Mouse (Mus musculus) hematopoietic stem cell, adult 5-6 weeks (primary cell): ENCODE data around the gene Hist1h4a. TPM values are rescaled to one million over a fixed set of nuclear protein-coding genes. Genes with fewer than 3 reads are reported as not detected.
"Not testable (repeated sequence)": the region's sequence is repeated elsewhere in the genome, so short reads cannot be mapped to it uniquely, and the experiment has no call there.

Experiments used
- ATAC-seq, 2 experiments: fragments of 125-278 bp in 1 of 2; replicated peaks in 1 of 2; 2 replicates each; pipeline ENCODE4 v1.8.0; 2016 to 2017; ENCODE audit warnings: inconsistent platforms in 2 of 2, mild to moderate bottlenecking in 2 of 2, moderate number of reproducible peaks in 2 of 2, low read depth in 1 of 2, moderate TSS enrichment in 1 of 2; ENCODE audit not compliant: low FRiP score in 2 of 2, poor library complexity in 2 of 2, severe bottlenecking in 2 of 2, insufficient read depth in 1 of 2, low TSS enrichment in 1 of 2
- total RNA-seq: library from RNA; stranded (forward); fragments of 172-1452, 232-1000 nt; gene quantifications from 2 replicates; pipeline ENCODE4 v1.2.3, GENCODE M21; 2017

Hist1h4a gene
- total RNA-seq, 1 experiment from 2014 or later = 237 TPM

- ATAC-seq = no peak
Observed at GRCm38 (mm10) chr13:23730479-23730878, 30.6 kb downstream of the Hist1h4a start.

- no peak for ATAC-seq
Observed at GRCm38 (mm10) chr13:23729706-23730105, 31.3 kb downstream of the Hist1h4a start.

DNA sequence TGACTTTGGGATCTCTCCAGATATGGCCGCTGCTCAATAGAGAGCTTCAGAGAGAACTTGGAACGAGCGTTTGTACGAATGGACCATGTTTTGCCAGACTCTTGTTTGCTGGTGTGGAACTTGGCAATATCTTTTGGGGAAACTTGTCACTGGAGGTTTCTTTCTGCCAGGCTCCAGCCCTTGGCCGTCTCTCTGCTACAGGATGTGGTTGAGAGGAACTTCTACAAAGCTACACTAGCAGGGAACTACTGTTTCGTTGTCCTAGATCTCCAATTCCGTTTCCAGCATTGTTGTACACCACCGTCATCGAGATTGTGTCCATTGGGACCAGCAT is 31.9 kb downstream of the Hist1h4a start:
- peak; percentile 42 to 70; a peak in 3 of 4 replicates for ATAC-seq

DNA sequence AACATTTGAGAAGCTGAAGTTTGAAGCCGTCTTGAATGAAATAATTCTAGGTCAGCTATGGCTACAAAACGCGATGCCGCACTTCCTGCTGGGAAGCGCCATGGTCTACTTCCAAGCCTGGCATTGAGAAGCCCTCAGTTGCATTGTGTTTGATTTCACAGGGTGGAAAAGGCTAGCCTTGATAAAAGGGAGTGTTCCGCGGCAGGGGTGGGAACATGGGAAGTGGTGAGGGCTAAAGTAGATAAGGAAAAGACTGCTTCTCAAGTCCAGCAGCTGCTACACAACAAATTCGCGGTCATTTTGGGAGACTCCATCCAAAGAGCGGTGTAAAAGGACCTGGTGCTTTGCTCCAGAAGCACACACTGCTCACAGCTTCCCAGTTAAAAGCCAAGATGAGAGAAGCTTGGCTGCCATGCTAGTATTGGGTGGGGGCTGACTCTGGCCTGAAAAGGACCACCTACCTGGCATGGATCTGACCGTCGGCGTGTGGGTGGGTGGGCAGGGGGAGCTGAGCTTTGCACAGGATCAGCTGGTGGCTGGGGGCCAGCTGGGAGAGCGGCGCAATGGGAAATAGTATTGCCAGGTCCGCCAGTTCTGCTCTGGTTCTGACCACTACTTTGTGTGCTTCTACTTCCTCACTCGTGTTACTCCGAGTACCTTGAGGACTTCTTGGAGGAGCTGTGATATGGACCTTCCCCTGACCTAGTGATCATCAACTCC is 32.4 kb downstream of the Hist1h4a start:
- ATAC-seq = 0 out of 4 replicates have a peak, but pooled peaks of 1 of the 2 experiments have one; percentile 16

DNA sequence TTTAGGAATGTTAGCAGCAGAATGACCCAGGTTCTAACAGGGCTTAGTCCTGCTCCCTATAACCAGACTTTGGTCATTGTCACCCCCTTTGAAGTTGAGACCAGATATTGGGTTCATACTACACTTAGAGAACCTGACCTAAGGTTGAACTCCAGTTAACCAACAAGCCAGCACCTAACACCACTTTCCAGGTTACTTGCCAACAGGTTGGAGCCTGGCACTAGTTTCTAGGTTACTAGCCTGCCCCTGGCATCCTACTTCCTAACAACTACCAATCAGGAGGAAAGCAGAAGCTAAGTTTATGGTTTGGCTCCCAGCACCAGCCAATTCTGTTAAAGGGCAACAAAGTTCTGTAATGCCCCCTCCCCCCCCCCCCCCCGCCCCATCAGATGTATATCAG is 35.8 kb downstream of the Hist1h4a start:
- no peak for ATAC-seq

DNA sequence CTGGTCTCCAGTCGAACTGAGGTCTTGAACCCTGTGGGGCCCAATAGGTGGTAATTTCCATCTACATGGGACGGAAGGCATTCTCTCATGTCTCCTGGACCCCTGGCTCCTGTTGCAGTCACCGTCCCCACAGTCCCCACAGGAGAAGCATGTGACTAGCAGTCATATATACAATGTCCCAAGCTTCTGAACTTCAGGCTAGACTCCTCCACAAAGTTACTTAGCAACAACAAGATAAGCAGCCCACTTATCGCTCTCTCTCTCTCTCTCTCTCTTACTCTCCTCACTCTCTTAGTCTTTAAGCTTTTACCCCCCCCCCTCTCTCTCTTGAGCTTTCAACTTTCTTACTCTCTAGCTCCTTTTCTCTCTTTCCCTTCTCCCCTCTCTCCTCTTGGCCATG is 36.8 kb downstream of the Hist1h4a start:
- ATAC-seq = no peak

DNA sequence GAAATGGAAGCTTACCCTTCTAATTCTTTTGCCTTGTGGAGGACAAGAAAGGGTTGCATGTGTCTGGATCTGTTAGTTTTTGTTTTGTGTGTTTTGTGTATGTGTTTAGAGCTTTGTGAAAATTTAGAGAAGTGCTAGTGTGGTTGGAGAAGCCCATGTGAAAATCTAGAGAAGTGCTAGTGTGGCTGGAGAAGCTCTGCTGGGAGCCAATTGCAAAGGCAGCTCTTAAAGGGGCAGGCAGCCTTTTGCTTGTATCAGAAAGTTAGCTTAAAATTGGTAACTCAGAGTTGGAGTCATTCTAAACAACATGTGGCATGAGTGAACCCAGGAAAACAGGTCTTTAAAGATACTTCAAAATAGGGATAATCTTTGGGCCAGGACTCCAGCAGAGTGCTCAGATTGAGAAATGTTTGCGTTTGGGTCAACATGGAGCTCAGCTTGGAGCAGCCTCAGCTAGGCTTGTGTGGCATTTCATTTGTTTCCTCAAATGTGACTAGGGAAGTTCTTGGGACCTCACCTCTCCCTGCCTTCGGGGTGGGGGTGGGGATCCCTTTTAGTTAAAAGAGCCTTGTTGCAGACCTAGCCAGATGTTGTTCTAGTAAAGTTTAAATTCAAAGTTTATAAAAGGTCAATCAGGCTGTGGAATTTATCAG is 43.3 kb downstream of the Hist1h4a start:
- not testable (repeated sequence) for ATAC-seq

DNA sequence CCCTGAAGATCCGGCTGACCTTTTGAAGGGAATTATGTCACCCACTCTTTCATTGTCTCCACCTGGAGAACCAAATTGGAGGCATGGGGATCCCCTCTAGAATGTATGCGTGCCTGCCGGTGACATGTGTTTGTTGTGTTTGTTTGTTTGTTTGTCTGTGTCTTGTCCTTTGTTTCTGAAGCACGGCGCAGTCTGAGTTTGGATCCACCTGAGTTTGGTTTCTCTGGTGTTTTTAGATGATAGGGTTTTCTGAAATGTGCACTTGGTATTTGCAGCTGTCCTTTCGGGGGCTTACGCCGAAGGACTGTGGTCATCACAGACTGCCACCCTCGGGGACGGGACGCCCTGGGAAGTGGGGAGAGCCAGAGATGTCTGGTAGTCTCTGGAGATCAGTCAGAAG is 43.9 kb downstream of the Hist1h4a start:
- ATAC-seq = no peak

DNA sequence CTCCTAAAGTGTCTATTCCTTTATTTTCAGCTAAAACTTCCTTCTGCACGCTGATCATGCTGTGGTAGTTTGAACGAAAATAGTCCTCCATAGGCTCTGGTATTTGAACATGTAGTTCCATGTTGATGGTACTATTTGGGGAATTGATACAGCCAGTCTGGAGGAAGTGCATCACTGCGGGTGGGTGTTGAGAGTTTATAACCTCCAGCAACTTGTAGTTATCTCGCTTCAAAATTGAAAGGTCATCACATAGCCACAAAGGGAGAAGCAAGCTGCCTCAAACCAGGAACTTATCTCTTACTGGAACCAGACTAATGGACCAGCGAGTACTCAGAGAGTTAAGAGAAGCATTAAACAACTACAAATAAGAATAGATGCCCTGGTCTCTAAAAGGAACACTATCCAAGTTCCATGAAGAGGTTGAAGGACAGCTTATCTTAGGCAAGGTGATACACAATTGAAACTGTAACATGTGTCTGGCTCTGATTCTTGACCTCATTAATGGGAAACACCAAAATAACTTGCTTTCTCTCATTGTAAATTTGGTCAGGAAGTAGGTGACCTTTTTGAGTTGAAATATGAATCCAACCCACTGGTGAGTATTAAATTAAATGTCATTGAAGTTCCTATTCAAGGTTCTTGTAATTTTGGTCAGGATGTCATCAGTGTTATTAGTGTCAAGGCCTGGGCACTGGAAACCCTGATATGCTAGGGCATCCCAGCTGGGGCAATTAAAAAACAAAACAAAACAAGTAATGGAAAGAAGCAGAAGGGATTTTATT is 44.6 kb downstream of the Hist1h4a start:
- ATAC-seq = no peak

Other genes starting within 250 kb of the Hist1h4a start
- 427 and 875 TPM in 2 replicates for gene Hist1h4h, start 230.2 kb downstream of the Hist1h4a start, total RNA-seq
- gene Hist1h2af, start 227.3 kb downstream of the Hist1h4a start, total RNA-seq = 1,050 and 1,435 TPM in 2 replicates
- 35.1 and 72.3 TPM in 2 replicates for gene Hist1h3g, start 225.8 kb downstream of the Hist1h4a start, total RNA-seq
- gene Hist1h2bh, start 217.8 kb downstream of the Hist1h4a start, total RNA-seq = 47.7 and 59.1 TPM in 2 replicates
- 45.4 and 80.4 TPM in 2 replicates for gene Hist1h3f, start 217.2 kb downstream of the Hist1h4a start, total RNA-seq
- 943 and 1,781 TPM in 2 replicates for gene Hist1h4f, start 209.6 kb downstream of the Hist1h4a start, total RNA-seq
- 39.0 and 69.9 TPM in 2 replicates for gene Hist1h1d, start 208.0 kb downstream of the Hist1h4a start, total RNA-seq
- 153 and 296 TPM in 2 replicates for gene Hist1h3e, start 198.9 kb downstream of the Hist1h4a start, total RNA-seq
- 87.5 and 265 TPM in 2 replicates for gene Hist1h2ae, start 190.0 kb downstream of the Hist1h4a start, total RNA-seq
- 765 and 915 TPM in 2 replicates for gene Hist1h2bg, start 189.8 kb downstream of the Hist1h4a start, total RNA-seq
- 223 and 278 TPM in 2 replicates for gene Hist1h2bf, start 187.0 kb downstream of the Hist1h4a start, total RNA-seq
- gene Hist1h2ad, start 186.8 kb downstream of the Hist1h4a start, total RNA-seq = 346 and 539 TPM in 2 replicates
- gene Hist1h3d, start 185.5 kb downstream of the Hist1h4a start, total RNA-seq = 76.7 and 84.0 TPM in 2 replicates
- gene Hist1h4d, start 179.6 kb downstream of the Hist1h4a start, total RNA-seq = 639 and 801 TPM in 2 replicates
- 51.7 and 72.2 TPM in 2 replicates for gene Hist1h2be, start 140.1 kb downstream of the Hist1h4a start, total RNA-seq
- 102 and 170 TPM in 2 replicates for gene Hist1h1e, start 138.7 kb downstream of the Hist1h4a start, total RNA-seq
- 45.3 and 83.9 TPM in 2 replicates for gene Hist1h2ac, start 77.3 kb downstream of the Hist1h4a start, total RNA-seq
- gene Hist1h2bc, start 77.0 kb downstream of the Hist1h4a start, total RNA-seq = 109 and 180 TPM in 2 replicates
- gene Hist1h1t, start 65.4 kb downstream of the Hist1h4a start, total RNA-seq = not detected in 2 replicates
- gene Hist1h4c, start 62.8 kb downstream of the Hist1h4a start, total RNA-seq = 140 and 291 TPM in 2 replicates
- gene Hfe, start 50.4 kb downstream of the Hist1h4a start, total RNA-seq = 3.1 TPM in 2 replicates
- gene Hist1h1c, start 22.4 kb downstream of the Hist1h4a start, total RNA-seq = 345 and 598 TPM in 2 replicates
- 240 and 585 TPM in 2 replicates for gene Hist1h3c, start 15.6 kb downstream of the Hist1h4a start, total RNA-seq
- 2,012 and 2,201 TPM in 2 replicates for gene Hist1h2bb, start 14.5 kb downstream of the Hist1h4a start, total RNA-seq
- gene Hist1h2ab, start 10.1 kb downstream of the Hist1h4a start, total RNA-seq = 1,198 and 1,437 TPM in 2 replicates
- 224 and 348 TPM in 2 replicates for gene Hist1h3b, start 9.0 kb downstream of the Hist1h4a start, total RNA-seq
- gene Hist1h4b, start 4.2 kb downstream of the Hist1h4a start, total RNA-seq = 208 and 415 TPM in 2 replicates
- 207 and 294 TPM in 2 replicates for gene Hist1h3a, start 1.2 kb upstream of the Hist1h4a start, total RNA-seq
- 1,426 and 1,487 TPM in 2 replicates for gene Hist1h1a, start 2.4 kb upstream of the Hist1h4a start, total RNA-seq
- not detected in 2 replicates for gene Trim38, start 8.7 kb upstream of the Hist1h4a start, total RNA-seq
- gene Slc17a2, start 45.8 kb upstream of the Hist1h4a start, total RNA-seq = not detected in 2 replicates
- gene Slc17a3, start 78.2 kb upstream of the Hist1h4a start, total RNA-seq = not detected in 2 replicates
- gene Slc17a1, start 106.5 kb upstream of the Hist1h4a start, total RNA-seq = not detected in 2 replicates
- gene Slc17a4, start 153.8 kb upstream of the Hist1h4a start, total RNA-seq = not detected in 2 replicates
- not detected in 2 replicates for gene Hist1h2ba, start 172.9 kb upstream of the Hist1h4a start, total RNA-seq
- not detected in 2 replicates for gene Hist1h2aa, start 173.2 kb upstream of the Hist1h4a start, total RNA-seq
- gene Scgn, start 230.0 kb upstream of the Hist1h4a start, total RNA-seq = not detected in 2 replicates